Mouse (Mus musculus) G1E (cell line): Measurements from ENCODE around the gene Cgn.

ENCODE experiments used
- GATA1 ChIP-seq: IDR thresholded peaks from 2 replicates; pipeline ENCODE4 v1.6.1; 2012; ENCODE audit warnings: borderline replicate concordance, low read length, inconsistent platforms, mixed read lengths
- GATA2 ChIP-seq: IDR thresholded peaks from 2 replicates; pipeline ENCODE4 v1.6.1; 2012; ENCODE audit warnings: low read depth, low read length, inconsistent platforms, borderline replicate concordance

DNA sequence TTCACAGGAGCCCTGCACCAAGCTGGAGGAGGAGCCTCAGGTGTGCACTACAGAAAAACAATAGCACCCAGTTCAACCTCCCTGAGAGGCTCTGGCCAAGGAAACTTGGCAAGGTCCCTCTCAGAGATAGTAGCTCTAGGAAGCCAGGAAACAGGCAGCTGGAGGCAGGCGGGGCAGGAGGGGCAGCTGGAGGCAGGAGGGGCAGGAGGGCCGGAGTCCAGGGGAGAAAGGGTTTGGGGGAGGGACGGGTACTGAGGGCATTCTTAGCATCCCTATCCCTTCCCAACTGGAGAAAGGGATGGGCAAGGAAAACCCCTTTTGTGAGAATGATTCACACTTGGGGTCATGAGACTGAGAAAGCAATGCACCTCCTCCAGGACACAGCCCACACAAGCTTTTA is 4.9 kb downstream of the Cgn start:
- TF ChIP-seq GATA2 (no peak), GATA1 (no peak)
